Mouse (Mus musculus): ENCODE measurements around the gene Fam133b. TPM values are rescaled to one million over a fixed set of nuclear protein-coding genes. Genes with fewer than 3 reads are reported as not detected.
"Not testable (repeated sequence)": the region's sequence is repeated elsewhere in the genome, so short reads cannot be mapped to it uniquely, and the experiment has no call there.

The Fam133b gene
- total RNA-seq, 1 experiment from 2014 or later = 35.5 TPM

DNA sequence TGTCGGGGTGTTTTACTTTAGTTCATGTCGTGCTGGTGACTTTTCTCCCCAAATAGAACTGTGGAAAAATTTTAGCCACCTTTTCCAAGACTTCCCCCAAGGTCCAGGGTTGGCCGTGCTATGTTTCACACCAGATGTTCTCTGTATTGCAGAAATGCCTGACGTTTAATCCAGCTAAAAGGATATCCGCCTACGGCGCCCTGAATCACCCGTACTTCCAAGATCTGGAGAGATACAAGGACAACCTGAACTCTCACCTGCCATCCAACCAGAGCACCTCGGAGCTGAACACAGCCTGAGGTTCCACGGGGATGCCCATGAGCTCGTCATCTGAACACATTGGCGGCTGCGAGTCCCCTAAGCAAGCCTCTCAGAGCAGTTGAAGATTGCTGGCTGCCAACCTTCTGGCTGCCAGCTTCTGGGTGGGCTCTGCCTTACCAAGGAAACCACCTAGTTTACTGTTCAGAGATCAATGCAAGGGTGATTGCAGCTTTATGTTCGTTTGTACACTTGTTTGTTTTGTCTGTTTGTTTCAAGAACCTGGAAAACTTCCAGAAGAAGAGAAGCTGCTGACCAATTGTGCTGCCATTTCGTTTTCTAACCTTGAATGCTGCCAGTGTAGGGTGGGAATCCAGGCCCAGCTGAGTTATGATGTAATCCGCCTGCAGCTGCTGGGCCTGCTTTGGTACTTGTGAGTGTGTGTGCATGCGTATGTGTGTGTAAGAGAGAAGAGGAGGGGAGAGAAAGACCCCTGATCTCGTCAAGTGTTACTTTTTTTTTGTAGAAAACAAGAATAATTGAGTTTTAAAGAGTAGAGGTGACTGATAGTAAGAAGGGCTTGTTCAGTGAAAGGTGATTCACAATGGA lies 22.9 kb upstream of the Fam133b start:
- DNase-seq = no peak

GRCm38 (mm10) chr5:3521741-3522140 lies 21.9 kb upstream of the Fam133b start:
- no peak for DNase-seq

DNA sequence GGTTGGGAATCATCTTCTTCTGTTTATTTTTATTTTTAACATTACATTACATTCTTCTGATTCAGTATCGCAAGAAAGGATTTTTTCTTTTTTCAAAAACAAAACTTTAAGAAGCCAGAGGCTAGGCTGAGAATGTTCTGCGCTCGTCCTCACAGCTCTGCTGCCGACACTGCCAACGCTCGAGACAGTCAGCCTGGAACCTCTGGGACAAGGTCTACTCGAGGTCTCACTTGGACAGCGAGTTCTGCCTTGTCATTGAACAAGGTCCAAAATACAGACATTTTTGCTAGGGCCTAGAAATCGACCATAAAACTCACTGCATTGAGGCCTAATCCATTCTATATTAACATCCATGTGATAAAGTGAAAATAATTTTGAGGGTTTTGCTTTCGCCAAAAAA lies 20.8 kb upstream of the Fam133b start:
- peak; percentile 38 for DNase-seq

DNA sequence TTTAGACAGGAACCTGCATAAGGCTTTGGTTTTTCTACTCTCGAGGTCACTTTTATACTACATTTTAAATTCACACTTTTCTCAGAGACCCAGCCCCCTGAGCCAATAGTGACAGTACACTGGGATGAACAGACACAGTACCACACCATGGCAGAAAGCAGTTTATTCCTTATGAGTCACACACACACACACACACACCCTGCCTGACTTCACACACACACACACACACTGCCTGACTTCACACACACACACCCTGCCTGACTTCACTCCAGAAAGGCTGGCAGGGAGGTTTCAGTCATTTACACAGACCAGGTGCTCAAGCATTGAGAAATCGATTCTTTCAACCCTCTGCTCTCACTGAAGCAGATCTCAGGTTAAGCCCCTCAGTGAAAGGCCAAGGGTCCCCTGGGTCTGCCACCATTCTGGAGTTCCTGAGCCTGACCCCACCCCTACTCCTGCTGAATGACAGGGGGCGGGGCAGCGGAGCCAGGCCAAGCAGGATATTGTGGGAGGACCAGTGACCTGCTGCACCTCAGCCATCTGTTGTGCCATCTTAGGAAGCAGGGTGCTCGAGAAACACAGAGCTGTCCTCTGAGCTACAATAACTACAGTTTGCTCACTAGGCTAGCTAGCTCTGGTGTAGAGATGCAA lies 16.5 kb upstream of the Fam133b start:
- no peak for DNase-seq

DNA sequence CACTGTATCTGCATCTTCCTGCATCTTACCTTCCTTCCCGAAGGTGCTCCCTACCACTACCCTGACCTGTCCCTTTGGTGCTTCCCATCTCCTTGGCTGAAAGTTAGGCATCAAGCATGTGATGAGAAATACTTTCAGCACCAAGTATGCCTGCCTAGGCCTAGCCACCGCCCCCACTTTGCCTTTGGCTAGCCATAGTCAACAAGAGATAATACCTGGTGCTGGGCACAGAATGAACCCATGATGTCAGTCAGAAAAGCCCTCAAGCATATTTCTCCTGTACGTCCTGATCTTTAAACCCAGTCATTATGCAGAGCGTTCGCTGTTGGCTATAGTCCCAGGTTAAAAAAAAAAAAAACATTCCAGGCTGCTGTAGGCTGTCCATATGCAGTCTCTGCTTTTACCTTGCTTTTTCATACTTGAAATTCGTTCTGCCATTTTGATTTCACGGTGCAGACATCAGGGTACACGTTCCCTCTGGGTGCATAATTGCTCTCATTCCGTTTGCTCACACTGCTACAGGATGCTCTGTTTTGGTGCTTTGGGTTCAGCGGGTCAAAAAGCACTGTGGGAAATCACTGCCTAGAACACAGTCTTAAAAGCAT lies 13.9 kb upstream of the Fam133b start:
- DNase-seq = no peak

GRCm38 (mm10) chr5:3532048-3532447 lies 11.6 kb upstream of the Fam133b start:
- DNase-seq = not testable (repeated sequence)

GRCm38 (mm10) chr5:3536592-3537212 lies 6.9 kb upstream of the Fam133b start:
- DNase-seq = no peak

- no peak for DNase-seq
Observed at GRCm38 (mm10) chr5:3538505-3539472, 4.8 kb upstream of the Fam133b start.

- DNase-seq = no peak
Observed at GRCm38 (mm10) chr5:3541871-3542270, 1.8 kb upstream of the Fam133b start.

- no peak for DNase-seq
Observed at GRCm38 (mm10) chr5:3544480-3544769, 792 bp downstream of the Fam133b start.

- no peak for DNase-seq
Observed at GRCm38 (mm10) chr5:3546226-3546625, 2.6 kb downstream of the Fam133b start.

DNA sequence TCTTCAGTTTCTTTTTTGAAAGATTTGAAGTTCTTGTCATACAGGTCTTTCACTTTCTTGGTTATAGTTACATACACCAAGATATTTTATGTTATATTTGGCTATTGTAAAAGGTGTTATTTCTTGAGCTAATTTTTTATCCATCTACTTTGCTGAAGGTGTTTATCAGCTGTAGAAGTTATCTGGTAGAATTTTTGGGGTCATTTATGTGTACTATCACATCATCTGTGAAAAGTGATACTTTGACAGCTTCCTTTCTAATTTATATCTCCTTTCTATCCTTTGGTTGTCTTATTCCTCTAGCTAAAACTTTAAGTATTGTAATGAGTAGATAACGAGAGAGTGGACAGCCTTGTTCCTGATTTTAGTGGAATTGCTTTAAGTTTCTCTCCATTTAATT lies 7.8 kb downstream of the Fam133b start:
- no peak for DNase-seq

- no peak for DNase-seq
Observed at GRCm38 (mm10) chr5:3554198-3554597, 10.6 kb downstream of the Fam133b start.

- no peak for DNase-seq
Observed at GRCm38 (mm10) chr5:3571266-3571665, 27.6 kb downstream of the Fam133b start, which contains the start of gene 1700109H08Rik. Gene 1700109H08Rik (plus strand): TSS chr5:3571566.

DNA sequence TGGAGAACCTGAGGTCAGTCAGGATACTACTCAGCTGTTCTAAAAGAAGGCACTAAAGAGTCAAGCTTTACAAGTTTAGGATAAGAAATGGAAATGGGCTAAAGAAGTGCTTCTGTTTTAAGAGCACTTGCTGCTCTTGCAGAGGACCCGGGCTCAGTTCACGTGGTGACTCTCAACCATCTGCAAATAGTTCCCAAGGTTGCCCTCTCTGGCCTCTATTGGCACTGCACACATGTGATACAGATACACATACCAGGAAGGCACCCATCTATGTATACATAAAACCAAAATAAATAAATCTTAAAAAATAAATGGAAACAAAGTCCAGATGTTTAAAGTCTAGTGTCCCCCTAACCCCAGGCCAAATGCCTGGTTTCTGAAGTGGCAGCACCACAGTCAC lies 31.2 kb downstream of the Fam133b start:
- no peak for DNase-seq

GRCm38 (mm10) chr5:3577939-3578338 lies 34.3 kb downstream of the Fam133b start:
- DNase-seq = no peak

- DNase-seq = no peak
Observed at GRCm38 (mm10) chr5:3579066-3579465, 35.4 kb downstream of the Fam133b start.

DNA sequence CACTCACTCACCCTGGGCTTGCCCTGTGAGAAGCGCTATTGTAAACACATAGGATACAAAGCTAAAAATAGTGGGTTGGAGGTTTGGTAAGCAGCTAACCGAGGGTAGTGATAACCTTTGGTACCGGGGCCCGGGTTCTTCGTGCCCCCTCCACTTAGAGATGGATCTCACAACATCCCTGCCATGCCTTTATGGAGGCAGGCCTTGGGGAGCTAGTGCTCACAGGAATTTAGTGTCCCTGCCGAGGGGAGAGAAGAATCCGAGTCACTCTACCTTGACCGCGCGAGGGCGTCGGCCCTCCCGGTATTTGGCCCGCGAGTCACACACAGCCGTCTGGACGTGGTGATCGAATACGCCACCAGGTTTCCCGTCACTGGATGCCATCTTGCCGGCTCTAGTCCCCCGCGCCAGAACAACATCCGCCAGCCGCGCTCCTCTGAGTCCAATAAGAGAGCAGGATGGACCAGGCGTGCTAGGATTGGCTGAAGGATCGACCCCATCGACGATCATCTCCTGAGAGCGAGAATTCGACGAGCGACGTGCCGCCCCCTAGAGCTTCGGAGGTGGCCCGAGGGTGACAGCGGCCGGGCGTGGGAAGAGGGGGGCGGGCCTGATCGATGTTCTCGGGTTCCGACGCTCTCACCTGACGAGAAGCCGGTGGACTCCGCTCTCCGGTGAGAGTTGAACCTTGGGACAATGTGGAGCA lies 52.2 kb downstream of the Fam133b start, which contains the start of gene Pex1:
Pex1 (plus strand) TSS at position 374 of the 706 bp plus-strand sequence.
- DNase-seq = peak; percentile 92

DNA sequence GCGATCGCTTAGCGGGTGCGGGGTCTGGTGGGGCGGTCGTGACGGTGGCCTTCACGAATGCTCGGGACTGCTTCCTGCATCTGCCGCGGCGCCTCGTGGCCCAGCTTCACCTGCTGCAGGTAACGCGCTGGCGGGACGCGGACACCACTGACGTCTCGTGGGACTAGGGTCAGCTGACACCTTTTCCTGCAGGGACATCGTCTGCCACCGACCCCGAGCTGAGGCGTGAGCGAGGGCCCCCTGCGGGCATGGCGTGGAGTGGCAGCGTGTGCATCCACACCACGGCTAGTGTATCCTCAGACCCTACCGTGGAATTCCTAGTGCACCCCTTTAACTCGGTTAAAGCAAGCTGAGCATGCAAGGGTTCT lies 52.8 kb downstream of the Fam133b start, which contains the start of gene Rbm48:
Rbm48 (minus strand) TSS at position 187 of the 368 bp plus-strand sequence.
- peak; percentile 80 for DNase-seq

GRCm38 (mm10) chr5:3597171-3597570 lies 53.5 kb downstream of the Fam133b start:
- no peak for DNase-seq

- no peak for DNase-seq
Observed at GRCm38 (mm10) chr5:3598766-3599165, 55.1 kb downstream of the Fam133b start.

All from adrenal gland, postnatal 25 days (tissue).